Mouse (Mus musculus): ENCODE measurements around the gene Gm12184. TPM values are rescaled to one million over a fixed set of nuclear protein-coding genes. Genes with fewer than 3 reads are reported as not detected.
A peak's percentile ranks its signal among the peaks of the same experiment; 100 is the strongest.
"Not testable (repeated sequence)": the region's sequence is repeated elsewhere in the genome, so short reads cannot be mapped to it uniquely, and the experiment has no call there.

Gm12184 gene
- polyA plus RNA-seq, 1 experiment from 2014 or later, result 4.6 TPM

DNA sequence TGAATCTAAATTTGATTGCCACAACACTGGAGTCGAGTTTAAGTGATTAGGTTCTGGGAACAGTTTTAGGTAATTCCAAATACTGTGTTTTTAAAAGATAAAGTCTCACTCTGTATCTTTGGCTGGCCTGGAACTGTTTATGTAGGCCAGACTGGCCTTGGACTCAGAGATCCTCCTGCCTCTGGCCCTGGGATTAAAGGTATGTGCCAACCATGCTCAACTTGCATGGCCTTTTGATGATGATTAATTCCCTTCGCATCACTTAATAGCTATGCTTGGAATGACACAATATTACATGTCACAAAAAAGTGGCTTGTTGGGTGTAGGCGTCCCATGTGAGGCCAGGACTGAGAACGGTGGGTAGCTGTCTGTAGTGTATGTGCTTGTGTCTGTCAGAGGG lies 25.7 kb upstream of the Gm12184 start:
- ATAC-seq (ENCODE audit: low read depth) (no peak), DNase-seq (ENCODE audit: low spot score) (no peak)
- Histone ChIP-seq H3K27me3 (replicated peaks; ENCODE audit: control insufficient read depth, insufficient read depth, low read length) (peaks cover 6% of the 10 kb centered on the region; the same call in 1 of the 2 replicates), H3K9ac (ENCODE audit: low read depth, low read length) (no peak overlapping the region), H3K4me1 (ENCODE audit: control insufficient read depth, insufficient read depth, low read length) (peaks cover 12% of the 10 kb centered on the region), H3K4me2 (ENCODE audit: low read depth, low read length) (peak overlapping the region; percentile 75), H3K4me3 (ENCODE audit: low read depth, low read length) (peak overlapping the region; percentile 61; the same call in 1 of the 2 replicates), H3K36me3 (ENCODE audit: control insufficient read depth, insufficient read depth, low read length) (no peaks in the 10 kb centered on the region), H3K27ac (replicated peaks; ENCODE audit: low read depth, low read length) (no peak overlapping the region), H3K9me3 (ENCODE audit: control insufficient read depth, low read length) (no peaks in the 10 kb centered on the region)
- WGBS, result 72% methylated on average over 4 of the region's 4 CpGs

DNA sequence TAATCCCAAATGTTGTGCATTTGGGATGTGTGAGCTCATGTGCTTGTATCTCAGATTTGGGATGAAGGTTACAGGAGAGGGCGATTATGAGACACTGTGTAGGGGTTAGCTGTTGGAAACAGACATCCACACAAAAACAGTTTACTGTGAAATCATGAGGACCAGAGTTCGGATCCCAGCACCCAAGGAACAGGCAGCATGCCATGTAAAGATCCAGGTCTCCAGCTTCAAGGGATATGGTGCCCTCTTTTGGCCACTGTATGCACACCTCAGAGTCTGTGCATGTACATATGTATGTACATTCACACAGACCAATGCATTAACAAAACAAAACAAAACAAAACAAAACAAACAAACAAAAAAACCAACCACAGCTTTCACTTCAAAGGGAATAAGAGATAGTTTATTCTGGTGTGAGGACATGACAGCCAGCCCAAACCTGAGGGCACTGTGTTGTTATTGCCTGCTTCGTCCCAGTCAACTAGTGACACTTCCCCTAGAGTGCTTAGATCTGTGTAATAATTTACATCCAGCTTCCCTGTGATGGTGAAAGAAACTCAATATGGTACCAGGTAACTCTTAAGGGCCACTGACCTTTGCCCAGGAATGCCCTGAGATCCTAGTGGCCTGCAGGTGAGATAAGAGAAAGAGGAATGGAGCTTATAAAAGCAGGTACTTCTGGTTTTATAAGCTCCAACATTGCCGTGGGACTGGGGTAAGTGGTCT lies 25.0 kb upstream of the Gm12184 start:
- 84% methylated on average over 4 of the region's 4 CpGs for WGBS
- no peak overlapping the region for H3K4me3 ChIP-seq (ENCODE audit: low read depth, low read length)
- H3K9ac ChIP-seq (ENCODE audit: low read depth, low read length), result no peak overlapping the region
- no peaks in the 10 kb centered on the region for H3K9me3 ChIP-seq (ENCODE audit: control insufficient read depth, low read length)
- no peak overlapping the region for H3K4me2 ChIP-seq (ENCODE audit: low read depth, low read length)
- H3K4me1 ChIP-seq (ENCODE audit: control insufficient read depth, insufficient read depth, low read length), result peaks cover 12% of the 10 kb centered on the region
- H3K27ac ChIP-seq (replicated peaks; ENCODE audit: low read depth, low read length), result no peak overlapping the region
- H3K27me3 ChIP-seq (replicated peaks; ENCODE audit: control insufficient read depth, insufficient read depth, low read length), result peaks cover 6% of the 10 kb centered on the region; the same call in 1 of the 2 replicates
- no peak for ATAC-seq (ENCODE audit: low read depth)
- no peak for DNase-seq (ENCODE audit: low spot score)
- H3K36me3 ChIP-seq (ENCODE audit: control insufficient read depth, insufficient read depth, low read length), result no peaks in the 10 kb centered on the region

DNA sequence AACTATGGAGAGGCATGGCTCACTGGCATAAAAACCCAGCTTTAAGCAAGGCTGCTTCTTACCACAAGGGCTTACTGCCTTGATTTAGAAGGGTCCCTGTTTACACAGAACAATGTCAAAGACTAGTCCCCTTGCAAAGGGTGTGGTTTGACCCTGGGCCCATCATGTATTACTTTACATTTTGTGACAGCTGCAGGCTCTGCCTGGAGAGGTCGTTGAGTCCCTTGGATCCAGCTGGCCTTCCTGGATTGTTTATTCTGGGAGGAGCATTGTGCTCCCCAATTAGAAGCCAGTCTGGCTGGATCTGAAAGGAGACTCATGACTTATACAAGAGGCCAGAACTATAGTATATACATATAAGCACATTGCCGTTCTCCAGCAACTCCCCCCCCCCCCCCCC lies 23.8 kb upstream of the Gm12184 start:
- 49% methylated on average over 2 of the region's 2 CpGs for WGBS
- Histone ChIP-seq H3K9me3 (ENCODE audit: control insufficient read depth, low read length) (no peaks in the 10 kb centered on the region), H3K9ac (ENCODE audit: low read depth, low read length) (no peak overlapping the region), H3K4me1 (ENCODE audit: control insufficient read depth, insufficient read depth, low read length) (peaks cover 12% of the 10 kb centered on the region), H3K27me3 (replicated peaks; ENCODE audit: control insufficient read depth, insufficient read depth, low read length) (peaks cover 6% of the 10 kb centered on the region; the same call in 1 of the 2 replicates), H3K4me3 (ENCODE audit: low read depth, low read length) (no peak overlapping the region), H3K27ac (replicated peaks; ENCODE audit: low read depth, low read length) (no peak overlapping the region), H3K36me3 (ENCODE audit: control insufficient read depth, insufficient read depth, low read length) (no peaks in the 10 kb centered on the region), H3K4me2 (ENCODE audit: low read depth, low read length) (no peak overlapping the region)
- DNase-seq (ENCODE audit: low spot score), result peak; percentile 60
- ATAC-seq (ENCODE audit: low read depth), result no peak

DNA sequence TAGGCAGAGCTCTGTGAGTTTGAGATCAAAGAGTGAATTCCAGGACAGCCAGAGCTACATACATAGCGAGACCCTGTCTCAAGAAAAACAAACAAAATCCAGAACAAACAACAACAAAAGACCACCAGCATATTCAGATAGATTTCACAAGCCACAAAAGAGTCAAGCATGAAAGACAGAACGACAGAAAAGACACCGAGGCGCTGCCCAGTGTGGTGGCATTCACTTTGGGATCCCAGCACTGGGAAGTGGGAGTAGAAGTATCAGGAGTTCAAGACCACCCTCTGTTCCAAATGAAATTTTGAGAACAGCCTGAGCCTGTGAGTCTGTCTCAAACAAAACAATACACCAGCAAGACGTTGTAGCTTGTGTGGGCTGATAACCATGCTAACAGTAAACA lies 20.4 kb upstream of the Gm12184 start:
- no peak for ATAC-seq (ENCODE audit: low read depth)
- H3K9me3 ChIP-seq (ENCODE audit: control insufficient read depth, low read length), result no peaks in the 10 kb centered on the region
- no peaks in the 10 kb centered on the region for H3K4me1 ChIP-seq (ENCODE audit: control insufficient read depth, insufficient read depth, low read length)
- 56% methylated on average over 5 of the region's 5 CpGs for WGBS
- no peak overlapping the region for H3K4me2 ChIP-seq (ENCODE audit: low read depth, low read length)
- peaks cover 6% of the 10 kb centered on the region; the same call in 1 of the 2 replicates for H3K27me3 ChIP-seq (replicated peaks; ENCODE audit: control insufficient read depth, insufficient read depth, low read length)
- H3K9ac ChIP-seq (ENCODE audit: low read depth, low read length), result no peak overlapping the region
- DNase-seq (ENCODE audit: low spot score), result no peak
- H3K36me3 ChIP-seq (ENCODE audit: control insufficient read depth, insufficient read depth, low read length), result no peaks in the 10 kb centered on the region
- no peak overlapping the region for H3K4me3 ChIP-seq (ENCODE audit: low read depth, low read length)
- H3K27ac ChIP-seq (replicated peaks; ENCODE audit: low read depth, low read length), result no peak overlapping the region

DNA sequence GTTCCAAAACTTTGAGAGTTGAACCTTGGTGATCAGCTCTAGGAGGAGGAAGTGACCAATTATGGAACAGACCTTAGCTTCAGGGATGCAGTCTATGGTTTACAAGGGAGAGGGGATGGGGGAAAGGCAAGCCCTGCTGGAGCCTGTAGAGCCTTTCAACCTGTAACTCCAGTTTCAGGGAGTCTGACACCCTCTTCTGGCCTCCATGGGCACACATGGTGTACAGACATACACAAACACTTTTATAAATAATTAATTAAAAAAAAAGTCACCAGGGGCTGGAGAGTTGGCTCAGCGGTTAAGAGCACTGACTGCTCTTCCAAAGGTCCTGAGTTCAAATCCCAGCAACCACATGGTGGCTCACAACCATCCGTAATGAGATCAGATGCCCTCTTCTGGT lies 19.9 kb upstream of the Gm12184 start:
- 78% methylated on average over 2 of the region's 2 CpGs for WGBS
- H3K27me3 ChIP-seq (replicated peaks; ENCODE audit: control insufficient read depth, insufficient read depth, low read length); H3K4me2 ChIP-seq (ENCODE audit: low read depth, low read length); DNase-seq (ENCODE audit: low spot score); H3K9me3 ChIP-seq (ENCODE audit: control insufficient read depth, low read length); H3K4me1 ChIP-seq (ENCODE audit: control insufficient read depth, insufficient read depth, low read length); H3K27ac ChIP-seq (replicated peaks; ENCODE audit: low read depth, low read length); H3K36me3 ChIP-seq (ENCODE audit: control insufficient read depth, insufficient read depth, low read length); H3K4me3 ChIP-seq (ENCODE audit: low read depth, low read length); H3K9ac ChIP-seq (ENCODE audit: low read depth, low read length); ATAC-seq (ENCODE audit: low read depth): not testable (repeated sequence)

DNA sequence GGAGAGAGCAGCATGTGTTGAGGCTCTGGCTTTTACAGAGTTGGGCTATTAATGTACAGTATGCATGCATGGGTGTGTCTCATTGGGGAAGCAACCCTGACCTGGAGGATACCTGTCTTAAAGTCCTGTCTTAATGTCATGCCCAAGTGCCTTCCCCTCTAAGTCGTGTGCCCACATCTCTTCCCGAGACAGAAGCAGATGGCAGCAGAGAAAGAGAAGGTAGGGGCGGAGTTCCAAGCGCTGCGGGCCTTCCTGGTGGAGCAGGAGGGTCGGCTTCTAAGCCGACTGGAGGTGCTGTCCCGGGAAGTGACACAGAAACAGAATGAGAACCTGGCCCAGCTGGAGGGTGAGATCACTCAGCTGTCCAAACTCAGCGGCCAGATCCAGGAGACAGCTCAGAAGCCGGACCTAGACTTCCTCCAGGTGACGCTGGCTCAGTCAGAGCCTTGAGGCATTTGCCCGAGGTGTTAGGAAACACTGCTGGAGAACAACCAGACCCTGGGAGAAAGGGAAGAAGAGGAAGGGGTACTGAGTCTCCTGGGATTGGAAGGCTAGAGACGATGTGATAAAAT lies 18.9 kb upstream of the Gm12184 start:
- no peak for DNase-seq (ENCODE audit: low spot score)
- Histone ChIP-seq H3K9me3 (ENCODE audit: control insufficient read depth, low read length) (no peaks in the 10 kb centered on the region), H3K9ac (ENCODE audit: low read depth, low read length) (no peak overlapping the region), H3K4me2 (ENCODE audit: low read depth, low read length) (no peak overlapping the region), H3K4me1 (ENCODE audit: control insufficient read depth, insufficient read depth, low read length) (no peaks in the 10 kb centered on the region), H3K36me3 (ENCODE audit: control insufficient read depth, insufficient read depth, low read length) (no peaks in the 10 kb centered on the region), H3K27ac (replicated peaks; ENCODE audit: low read depth, low read length) (no peak overlapping the region), H3K27me3 (replicated peaks; ENCODE audit: control insufficient read depth, insufficient read depth, low read length) (peaks cover 6% of the 10 kb centered on the region; the same call in 1 of the 2 replicates), H3K4me3 (ENCODE audit: low read depth, low read length) (no peak overlapping the region)
- ATAC-seq (ENCODE audit: low read depth), result no peak
- WGBS, result 36% methylated on average over 13 of the region's 13 CpGs

DNA sequence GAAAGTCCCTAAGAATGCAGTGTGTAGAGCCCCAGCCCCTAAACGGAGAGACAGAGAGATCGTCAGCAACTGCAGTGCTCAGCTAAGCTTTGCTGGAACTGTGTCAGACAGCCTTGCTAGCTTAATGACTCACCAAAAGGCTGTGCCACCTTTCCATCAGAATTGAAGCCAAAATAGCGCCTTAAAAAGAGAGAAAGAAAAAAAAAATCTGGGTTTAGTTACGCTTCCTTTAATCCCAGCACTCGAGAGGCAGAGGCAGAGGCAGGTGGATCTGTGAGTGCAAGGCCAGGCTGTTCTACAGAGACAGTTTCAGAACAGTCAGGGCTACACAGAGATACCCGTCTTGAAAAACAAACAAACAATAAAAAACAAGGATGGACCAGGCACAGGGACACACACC lies 17.9 kb upstream of the Gm12184 start:
- Histone ChIP-seq H3K4me3 (ENCODE audit: low read depth, low read length) (no peak overlapping the region), H3K9ac (ENCODE audit: low read depth, low read length) (no peak overlapping the region), H3K36me3 (ENCODE audit: control insufficient read depth, insufficient read depth, low read length) (no peaks in the 10 kb centered on the region), H3K27me3 (replicated peaks; ENCODE audit: control insufficient read depth, insufficient read depth, low read length) (no peaks in the 10 kb centered on the region), H3K27ac (replicated peaks; ENCODE audit: low read depth, low read length) (no peak overlapping the region), H3K4me2 (ENCODE audit: low read depth, low read length) (no peak overlapping the region), H3K9me3 (ENCODE audit: control insufficient read depth, low read length) (no peaks in the 10 kb centered on the region), H3K4me1 (ENCODE audit: control insufficient read depth, insufficient read depth, low read length) (no peaks in the 10 kb centered on the region)
- WGBS, result 50% methylated on average over 6 of the region's 6 CpGs
- DNase-seq (ENCODE audit: low spot score) (no peak), ATAC-seq (ENCODE audit: low read depth) (no peak)

DNA sequence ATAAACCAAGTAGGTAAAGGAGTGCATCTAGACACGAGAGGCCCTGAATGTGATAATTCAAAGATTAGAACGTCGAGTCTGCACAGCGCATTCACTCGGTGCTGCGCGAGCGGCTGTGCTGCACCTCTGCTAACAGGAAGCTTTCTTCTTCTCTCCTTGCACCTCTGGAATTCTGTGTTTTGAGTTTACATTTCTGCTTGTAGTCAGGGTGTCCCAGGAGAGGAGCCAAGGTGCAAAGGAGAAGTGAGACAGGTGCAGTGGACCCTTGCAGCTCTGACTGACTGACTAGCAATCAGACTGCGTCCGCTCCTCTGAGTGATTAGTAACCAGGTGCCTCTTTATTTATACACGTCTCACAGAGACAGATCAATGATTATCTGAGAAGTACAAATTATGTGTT lies 16.7 kb upstream of the Gm12184 start:
- H3K9me3 ChIP-seq (ENCODE audit: control insufficient read depth, low read length), result no peaks in the 10 kb centered on the region
- ATAC-seq (ENCODE audit: low read depth), result no peak
- no peak for DNase-seq (ENCODE audit: low spot score)

DNA sequence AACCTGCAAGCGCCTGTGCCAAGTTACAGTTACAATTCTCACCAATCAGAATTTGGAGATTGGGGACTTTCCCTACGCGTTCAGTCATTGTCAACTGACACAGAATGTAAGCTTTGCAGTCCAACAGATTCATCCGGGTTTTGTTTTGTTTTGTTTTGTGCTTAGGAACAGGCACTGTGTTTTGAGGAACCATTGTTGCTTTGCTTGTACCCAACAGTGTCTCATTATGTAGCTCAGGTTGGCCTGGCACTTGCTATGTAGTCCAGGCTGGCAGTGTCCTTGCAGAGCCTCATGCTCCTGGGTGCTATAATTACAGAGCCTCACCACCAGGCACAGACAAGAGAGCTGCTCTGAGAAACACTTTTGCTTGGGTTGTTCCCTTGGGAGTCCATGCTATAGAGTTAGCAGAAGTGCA lies 15.9 kb upstream of the Gm12184 start:
- Histone ChIP-seq H3K4me3 (ENCODE audit: low read depth, low read length) (no peak overlapping the region), H3K9me3 (ENCODE audit: control insufficient read depth, low read length) (no peaks in the 10 kb centered on the region), H3K4me1 (ENCODE audit: control insufficient read depth, insufficient read depth, low read length) (peaks cover 8% of the 10 kb centered on the region), H3K4me2 (ENCODE audit: low read depth, low read length) (no peak overlapping the region), H3K27ac (replicated peaks; ENCODE audit: low read depth, low read length) (no peak overlapping the region), H3K36me3 (ENCODE audit: control insufficient read depth, insufficient read depth, low read length) (no peaks in the 10 kb centered on the region), H3K27me3 (replicated peaks; ENCODE audit: control insufficient read depth, insufficient read depth, low read length) (no peaks in the 10 kb centered on the region), H3K9ac (ENCODE audit: low read depth, low read length) (no peak overlapping the region)
- ATAC-seq (ENCODE audit: low read depth) (no peak), DNase-seq (ENCODE audit: low spot score) (no peak)
- WGBS, result 77% methylated on average over 4 of the region's 4 CpGs

More for the DNA sequence above, 16.7 kb upstream of the Gm12184 start:
- Histone ChIP-seq H3K4me1 (ENCODE audit: control insufficient read depth, insufficient read depth, low read length) (peaks cover 6% of the 10 kb centered on the region), H3K9ac (ENCODE audit: low read depth, low read length) (no peak overlapping the region), H3K27me3 (replicated peaks; ENCODE audit: control insufficient read depth, insufficient read depth, low read length) (no peaks in the 10 kb centered on the region), H3K4me3 (ENCODE audit: low read depth, low read length) (no peak overlapping the region), H3K4me2 (ENCODE audit: low read depth, low read length) (no peak overlapping the region), H3K27ac (replicated peaks; ENCODE audit: low read depth, low read length) (no peak overlapping the region), H3K36me3 (ENCODE audit: control insufficient read depth, insufficient read depth, low read length) (no peaks in the 10 kb centered on the region)
- 81% methylated on average over 11 of the region's 11 CpGs for WGBS
